Mouse (Mus musculus) C2C12 (cell line): ENCODE measurements around the gene Npy4r. TPM values are rescaled to one million over a fixed set of nuclear protein-coding genes. Genes with fewer than 3 reads are reported as not detected.

Experiments
- H3K27me3 ChIP-seq: one replicate; pipeline ENCODE4 v1.6.1; 2011; ENCODE audit not compliant: control insufficient read depth, insufficient read depth, insufficient read length
- H3K36me3 ChIP-seq: one replicate; pipeline ENCODE4 v1.6.1; 2011; ENCODE audit not compliant: control insufficient read depth, insufficient read depth
- H3K4me3 ChIP-seq: one replicate; pipeline ENCODE4 v1.5.1; 2011; ENCODE audit warnings: mild to moderate bottlenecking, control low read depth; ENCODE audit not compliant: poor library complexity, insufficient read depth, severe bottlenecking
- H3K79me2 ChIP-seq: one replicate; pipeline ENCODE4 v1.6.1; 2011; ENCODE audit not compliant: control insufficient read depth, insufficient read depth
- H3K79me3 ChIP-seq: one replicate; pipeline ENCODE4 v1.6.1; 2011; ENCODE audit warnings: low read depth, control low read depth
- H3ac ChIP-seq: one replicate; pipeline ENCODE3; 2011; ENCODE audit warnings: low read depth; ENCODE audit not compliant: control insufficient read depth, insufficient read length
- CEBPB ChIP-seq: IDR thresholded peaks from one replicate; pipeline ENCODE4 v1.6.1; 2011; ENCODE audit warnings: low read depth, mild to moderate bottlenecking, control low read depth, moderate library complexity
- CTCF ChIP-seq: IDR thresholded peaks from one replicate; pipeline ENCODE4 v1.5.1; 2011; ENCODE audit not compliant: control insufficient read depth, insufficient read depth, insufficient read length
- FOSL1 ChIP-seq: IDR thresholded peaks from one replicate; pipeline ENCODE4 v1.8.0; 2011; ENCODE audit warnings: mild to moderate bottlenecking, low read length; ENCODE audit not compliant: poor library complexity, insufficient read depth, severe bottlenecking
- MAX ChIP-seq: IDR thresholded peaks from one replicate; pipeline ENCODE4 v1.6.1; 2011; ENCODE audit warnings: mild to moderate bottlenecking, control low read depth
- MYOD1 ChIP-seq: IDR thresholded peaks from one replicate; pipeline ENCODE4 v1.6.1; 2011; ENCODE audit warnings: low read depth; ENCODE audit not compliant: control insufficient read depth, insufficient read length
- MYOG ChIP-seq: IDR thresholded peaks from one replicate; pipeline ENCODE4 v1.6.1; 2011; ENCODE audit not compliant: control insufficient read depth, insufficient read length; ENCODE audit errors: extremely low read depth
- USF1 ChIP-seq: IDR thresholded peaks from one replicate; pipeline ENCODE4 v1.6.1; 2011; ENCODE audit warnings: low read depth, mild to moderate bottlenecking, control low read depth, moderate library complexity
- long read RNA-seq, 2 experiments: library from polyadenylated mRNA; unstranded; transcript quantifications; one replicate each; pipeline ENCODE4 v2.0.0; 2019 to 2020
- polyA plus RNA-seq: library from polyadenylated mRNA; unstranded; fragments of >200 nt; fragmentation: generic; extraction: Trizol; gene quantifications from one replicate; pipeline ENCODE4 v1.2.1, GENCODE M21; 2012; ENCODE audit warnings: missing spikeins

The Npy4r gene
- polyA plus RNA-seq, result 0.36 TPM
- long read RNA-seq, experiment 1, result 0 reads
- long read RNA-seq, experiment 2, result 0 reads

GRCm38 (mm10) chr14:34152342-34152741 is at the start of gene Npy4r:
Npy4r (minus strand) TSS chr14:34152489.
- H3K4me3 ChIP-seq, result no peak within 1 kb of the TSS
- no peaks in the 10 kb centered on the region for H3K27me3 ChIP-seq
- TF ChIP-seq FOSL1 (no peak), CTCF (no peak), MYOD1 (no peak), MAX (no peak), CEBPB (no peak), USF1 (no peak), MYOG (no peak)
- no peak within 1 kb of the TSS for H3ac ChIP-seq
- no peaks in the 10 kb centered on the region for H3K36me3 ChIP-seq
- no peaks in the 10 kb centered on the region for H3K79me2 ChIP-seq
- no peaks in the 10 kb centered on the region for H3K79me3 ChIP-seq

- H3K36me3 ChIP-seq, result no peaks in the 10 kb centered on the region
- H3K27me3 ChIP-seq, result peaks cover 18% of the 10 kb centered on the region
- H3K4me3 ChIP-seq, result no peak within 1 kb of the TSS
- H3K79me2 ChIP-seq, result no peaks in the 10 kb centered on the region
- H3K79me3 ChIP-seq, result no peaks in the 10 kb centered on the region
- TF ChIP-seq USF1 (no peak), MYOG (no peak), CEBPB (no peak), MYOD1 (no peak), MAX (no peak), FOSL1 (no peak), CTCF (no peak)
- no peak within 1 kb of the TSS for H3ac ChIP-seq
These were observed 49.1 kb upstream of the Npy4r start, which contains the start of gene Gprin2 for GRCm38 (mm10) chr14:34201231-34202035. Gprin2 (minus strand) TSS chr14:34201653.

- no peaks in the 10 kb centered on the region for H3K79me3 ChIP-seq
- H3K4me3 ChIP-seq, result no peak overlapping the region
- H3K27me3 ChIP-seq, result peaks cover 18% of the 10 kb centered on the region
- H3ac ChIP-seq, result no peak overlapping the region
- H3K36me3 ChIP-seq, result no peaks in the 10 kb centered on the region
- TF ChIP-seq MAX (no peak), CTCF (no peak)
- H3K79me2 ChIP-seq, result no peaks in the 10 kb centered on the region
These were observed 48.5 kb upstream of the Npy4r start for GRCm38 (mm10) chr14:34200738-34201230.

GRCm38 (mm10) chr14:34196706-34197105 is 44.4 kb upstream of the Npy4r start:
- no peak for TF ChIP-seq CEBPB
- H3K79me3 ChIP-seq, result no peaks in the 10 kb centered on the region
- no peak overlapping the region for H3K4me3 ChIP-seq
- H3ac ChIP-seq, result no peak overlapping the region
- no peaks in the 10 kb centered on the region for H3K27me3 ChIP-seq
- H3K79me2 ChIP-seq, result no peaks in the 10 kb centered on the region
- no peaks in the 10 kb centered on the region for H3K36me3 ChIP-seq

- TF ChIP-seq MAX (no peak), FOSL1 (no peak), MYOD1 (no peak), MYOG (no peak), CEBPB (no peak), USF1 (no peak), CTCF (no peak)
- H3K79me2 ChIP-seq, result no peaks in the 10 kb centered on the region
- H3K36me3 ChIP-seq, result no peaks in the 10 kb centered on the region
- H3K27me3 ChIP-seq, result no peaks in the 10 kb centered on the region
- no peak overlapping the region for H3ac ChIP-seq
- no peak overlapping the region for H3K4me3 ChIP-seq
- no peaks in the 10 kb centered on the region for H3K79me3 ChIP-seq
These were observed 43.2 kb upstream of the Npy4r start for GRCm38 (mm10) chr14:34195466-34195865.

- Histone ChIP-seq H3K4me3 (no peak overlapping the region), H3K79me3 (no peaks in the 10 kb centered on the region), H3K79me2 (no peaks in the 10 kb centered on the region), H3ac (no peak overlapping the region), H3K27me3 (no peaks in the 10 kb centered on the region), H3K36me3 (no peaks in the 10 kb centered on the region)
- no peak for TF ChIP-seq MYOG
These were observed 41.6 kb upstream of the Npy4r start for GRCm38 (mm10) chr14:34193879-34194278.
